Mouse (Mus musculus): ENCODE measurements around the gene Dhx29. TPM values are rescaled to one million over a fixed set of nuclear protein-coding genes. Genes with fewer than 3 reads are reported as not detected.
A peak's percentile ranks its signal among the peaks of the same experiment; 100 is the strongest.

The Dhx29 gene
- 24.9 and 25.0 TPM in 2 replicates for polyA plus RNA-seq (2015; fragmentation: Nextera tagmentation; extraction: Ambion mirVana)

DNA sequence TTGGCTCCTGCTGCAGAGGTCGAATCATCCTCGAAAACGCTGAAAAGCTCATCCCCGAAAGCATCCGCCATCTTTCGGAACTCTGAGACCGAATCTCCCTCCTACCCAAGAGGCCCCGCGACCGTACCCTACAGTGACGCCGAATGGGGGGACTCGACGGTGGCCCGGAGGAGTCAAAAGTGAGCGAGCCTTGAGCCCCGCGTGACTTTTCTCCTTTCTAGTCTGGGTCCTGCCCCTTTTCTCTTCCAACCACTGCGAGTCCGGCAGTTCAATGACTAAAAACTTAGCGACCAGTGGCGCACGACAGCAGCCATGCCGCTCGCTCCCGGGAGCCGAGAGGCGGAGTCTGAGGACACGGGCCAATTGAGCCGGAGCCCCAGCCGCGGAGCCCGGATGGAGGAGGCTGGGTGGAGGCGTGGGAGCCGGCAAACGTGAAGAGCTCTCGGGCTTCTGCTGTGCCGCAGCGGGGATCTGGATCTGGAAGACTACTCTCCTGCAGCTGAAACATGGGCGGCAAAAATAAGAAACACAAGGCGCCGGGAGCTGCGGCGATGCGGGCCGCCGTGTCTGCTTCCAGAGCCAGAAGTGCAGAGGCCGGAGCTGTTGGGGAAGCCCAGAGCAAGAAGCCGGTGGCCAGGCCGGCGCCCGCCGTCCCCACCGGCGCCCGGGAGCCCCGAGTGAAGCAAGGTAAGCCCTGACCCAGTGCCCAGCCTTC, at the start of gene Dhx29, which contains the start of gene Mtrex:
Gene Dhx29, plus strand, starts transcription at position 168 of the 715 bp plus-strand sequence.
Gene Mtrex, minus strand, starts transcription at position 112 of the 715 bp plus-strand sequence.
- H3K4me3 ChIP-seq = peak within 1 kb of the TSS; percentile 54
- ATAC-seq (ENCODE audit: insufficient number of reproducible peaks, low FRiP score, low TSS enrichment, low read depth) = peak; percentile 98
- no peaks in the 10 kb centered on the region for H3K27me3 ChIP-seq
- peak within 1 kb of the TSS; percentile 79 for H3K27ac ChIP-seq
- peak within 1 kb of the TSS; percentile 77 for H3K9ac ChIP-seq
- peaks cover 15% of the 10 kb centered on the region; the same call in 1 of the 2 replicates for H3K36me3 ChIP-seq
- WGBS = under 1% methylated on average over 57 of the region's 57 CpGs
- H3K4me1 ChIP-seq = peaks cover 24% of the 10 kb centered on the region
- no peaks in the 10 kb centered on the region for H3K9me3 ChIP-seq
- H3K4me2 ChIP-seq = peak within 1 kb of the TSS; percentile 62

DNA sequence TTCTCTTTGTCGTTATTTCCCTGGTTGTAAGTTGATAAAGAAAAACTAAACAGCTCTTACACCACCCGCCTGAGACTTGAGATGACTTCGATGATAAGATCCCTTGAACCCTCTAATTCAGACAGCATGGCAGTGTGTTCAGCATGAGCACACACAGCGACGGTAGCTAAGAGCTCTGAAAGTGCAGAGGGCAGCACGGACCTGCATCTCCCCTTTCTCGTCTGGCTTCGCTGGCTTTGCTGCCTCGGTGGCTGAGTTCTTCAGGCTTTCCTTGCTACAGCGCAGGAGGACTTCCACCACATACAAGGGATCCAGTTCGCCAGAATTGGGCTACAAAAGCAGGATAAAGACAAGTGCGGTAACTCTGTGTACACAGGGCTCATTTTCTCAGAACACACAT, 40.0 kb upstream of the Dhx29 start:
- WGBS = 93% methylated on average over 12 of the region's 12 CpGs
- H3K9ac ChIP-seq = no peak overlapping the region
- H3K4me1 ChIP-seq = no peaks in the 10 kb centered on the region
- ATAC-seq (ENCODE audit: insufficient number of reproducible peaks, low FRiP score, low TSS enrichment, low read depth) = no peak
- H3K36me3 ChIP-seq = peaks cover 78% of the 10 kb centered on the region
- no peak overlapping the region for H3K4me2 ChIP-seq
- H3K4me3 ChIP-seq = no peak overlapping the region
- H3K9me3 ChIP-seq = no peaks in the 10 kb centered on the region
- H3K27me3 ChIP-seq = no peaks in the 10 kb centered on the region
- H3K27ac ChIP-seq = no peak overlapping the region

- Histone ChIP-seq H3K4me2 (no peak overlapping the region), H3K9ac (no peak overlapping the region), H3K4me3 (no peak overlapping the region), H3K27me3 (no peaks in the 10 kb centered on the region), H3K27ac (no peak overlapping the region), H3K9me3 (no peaks in the 10 kb centered on the region), H3K4me1 (no peaks in the 10 kb centered on the region), H3K36me3 (peaks cover 64% of the 10 kb centered on the region)
- ATAC-seq (ENCODE audit: insufficient number of reproducible peaks, low FRiP score, low TSS enrichment, low read depth) = no peak
- WGBS = 72% methylated on average over 3 of the region's 3 CpGs
Measured at GRCm38 (mm10) chr13:112902176-112902575, 25.1 kb upstream of the Dhx29 start.

DNA sequence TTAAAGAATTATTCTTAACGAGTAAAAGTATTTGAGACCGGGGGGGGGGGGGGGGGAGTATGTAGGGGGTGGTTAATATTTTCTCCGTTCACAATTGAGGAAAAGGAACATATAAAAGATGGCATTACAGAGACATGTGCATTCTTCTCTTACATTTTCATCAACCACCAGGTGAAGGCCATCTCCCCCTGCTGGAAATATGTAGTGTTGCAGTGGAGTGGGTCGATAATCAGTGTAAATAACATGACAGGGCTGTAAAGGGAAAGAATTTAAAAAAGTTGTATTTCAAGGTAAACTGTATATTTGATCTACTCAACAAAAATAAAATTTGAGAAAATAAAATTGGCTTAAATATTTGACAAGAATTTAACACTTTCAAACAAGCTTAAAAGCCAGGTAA, 17.6 kb upstream of the Dhx29 start:
- no peaks in the 10 kb centered on the region for H3K27me3 ChIP-seq
- no peak overlapping the region for H3K4me2 ChIP-seq
- no peaks in the 10 kb centered on the region for H3K4me1 ChIP-seq
- no peak overlapping the region for H3K4me3 ChIP-seq
- H3K27ac ChIP-seq = no peak overlapping the region
- 66% methylated on average over 4 of the region's 4 CpGs for WGBS
- peaks cover 49% of the 10 kb centered on the region for H3K36me3 ChIP-seq
- no peak overlapping the region for H3K9ac ChIP-seq
- H3K9me3 ChIP-seq = no peaks in the 10 kb centered on the region
- ATAC-seq (ENCODE audit: insufficient number of reproducible peaks, low FRiP score, low TSS enrichment, low read depth) = no peak

GRCm38 (mm10) chr13:112910434-112910833, 16.8 kb upstream of the Dhx29 start:
- H3K4me3 ChIP-seq = no peak overlapping the region
- H3K9ac ChIP-seq = no peak overlapping the region
- H3K27ac ChIP-seq = no peak overlapping the region
- no peak overlapping the region for H3K4me2 ChIP-seq
- 81% methylated on average over 4 of the region's 4 CpGs for WGBS
- no peaks in the 10 kb centered on the region for H3K9me3 ChIP-seq
- H3K36me3 ChIP-seq = peaks cover 45% of the 10 kb centered on the region
- ATAC-seq (ENCODE audit: insufficient number of reproducible peaks, low FRiP score, low TSS enrichment, low read depth) = no peak
- H3K27me3 ChIP-seq = no peaks in the 10 kb centered on the region
- no peaks in the 10 kb centered on the region for H3K4me1 ChIP-seq

DNA sequence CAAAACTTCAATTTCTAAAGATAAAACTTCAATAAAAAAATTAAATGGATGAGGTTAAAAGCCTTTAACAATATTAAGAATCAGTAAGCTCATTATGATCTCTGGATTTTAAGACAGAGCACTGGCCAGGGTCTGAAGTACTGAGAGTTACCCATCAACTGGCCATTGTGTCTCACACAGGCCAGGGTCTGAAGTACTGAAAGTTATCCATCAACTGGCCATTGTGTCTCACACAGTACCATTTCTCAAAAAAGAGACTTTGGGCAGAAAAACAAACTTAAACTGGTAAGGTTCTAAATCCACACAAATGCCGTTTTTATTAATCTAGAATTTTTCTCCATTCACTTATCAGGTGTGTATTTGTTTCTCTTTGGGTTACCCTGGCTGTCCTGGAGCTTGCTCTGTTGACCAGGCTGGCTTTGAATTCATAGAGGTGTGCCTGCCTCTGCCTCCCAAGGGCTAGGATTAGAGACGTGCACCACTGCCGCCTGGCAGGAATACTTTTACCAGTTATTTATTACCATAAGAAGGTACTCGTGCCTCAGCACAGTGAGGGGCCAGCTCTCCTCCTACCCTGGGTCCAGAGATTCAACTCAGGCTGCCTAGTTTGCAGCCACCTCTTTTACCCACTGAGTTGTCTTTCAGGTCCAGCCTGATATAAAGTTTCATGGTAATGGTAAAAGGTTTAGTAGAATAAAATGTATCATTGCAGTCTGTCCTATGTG, 8.0 kb upstream of the Dhx29 start:
- Histone ChIP-seq H3K4me1 (0 out of 2 replicates have a peak, but pooled peaks cover under 1% of the 10 kb centered on the region), H3K9me3 (no peaks in the 10 kb centered on the region), H3K9ac (no peak overlapping the region), H3K4me2 (no peak overlapping the region), H3K27ac (no peak overlapping the region), H3K36me3 (peaks cover 27% of the 10 kb centered on the region), H3K4me3 (no peak overlapping the region), H3K27me3 (no peaks in the 10 kb centered on the region)
- no peak for ATAC-seq (ENCODE audit: insufficient number of reproducible peaks, low FRiP score, low TSS enrichment, low read depth)
- WGBS = 81% methylated on average over 4 of the region's 4 CpGs

DNA sequence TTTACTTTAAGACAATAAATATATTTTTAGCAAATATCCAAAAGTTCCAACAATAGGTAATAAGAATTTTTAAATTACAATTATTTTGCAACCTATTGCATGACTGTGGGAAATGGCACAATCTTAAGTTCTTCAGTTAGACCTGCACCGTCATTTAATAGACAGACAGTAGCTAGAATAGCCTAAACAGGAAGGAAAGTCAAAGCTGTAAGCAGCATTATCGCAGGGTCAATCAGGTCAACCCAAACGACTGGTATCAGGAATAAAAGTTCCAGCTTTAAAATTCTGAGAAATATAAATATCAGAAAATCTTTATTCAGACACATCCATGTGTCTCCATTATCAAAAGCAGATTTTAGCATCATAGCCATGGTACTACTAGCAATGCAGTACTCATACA, 6.3 kb upstream of the Dhx29 start:
- H3K27me3 ChIP-seq = no peaks in the 10 kb centered on the region
- ATAC-seq (ENCODE audit: insufficient number of reproducible peaks, low FRiP score, low TSS enrichment, low read depth) = no peak
- WGBS = 88% methylated on average over 3 of the region's 3 CpGs
- no peak overlapping the region for H3K4me3 ChIP-seq
- H3K27ac ChIP-seq = no peak overlapping the region
- H3K36me3 ChIP-seq = peaks cover 23% of the 10 kb centered on the region
- H3K9ac ChIP-seq = no peak overlapping the region
- H3K4me2 ChIP-seq = no peak overlapping the region
- H3K9me3 ChIP-seq = no peaks in the 10 kb centered on the region
- peaks cover 9% of the 10 kb centered on the region for H3K4me1 ChIP-seq

DNA sequence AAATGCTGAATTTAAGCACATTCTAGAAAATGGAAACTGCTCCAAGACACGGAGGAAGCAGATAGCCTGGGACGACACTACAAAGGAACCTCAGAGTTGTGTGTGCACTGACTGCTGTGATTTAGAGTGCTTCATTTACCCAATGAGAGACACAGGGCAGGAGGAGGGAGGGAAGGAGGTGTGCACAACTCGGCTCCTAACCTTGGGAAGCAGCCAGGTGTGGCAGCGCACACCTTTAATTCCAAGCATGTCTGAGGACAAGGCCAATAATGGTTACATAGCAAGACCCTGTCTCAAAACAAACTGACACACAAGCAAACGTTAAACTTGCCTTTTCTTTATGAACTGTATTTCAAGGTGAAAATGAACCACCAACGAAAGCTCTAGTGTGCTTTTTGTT, 2.0 kb upstream of the Dhx29 start:
- Histone ChIP-seq H3K27ac (no peak overlapping the region), H3K27me3 (no peaks in the 10 kb centered on the region), H3K9ac (no peak overlapping the region), H3K4me1 (peaks cover 24% of the 10 kb centered on the region), H3K4me2 (no peak overlapping the region), H3K9me3 (no peaks in the 10 kb centered on the region), H3K36me3 (peaks cover 3% of the 10 kb centered on the region; the same call in 1 of the 2 replicates), H3K4me3 (no peak overlapping the region)
- WGBS = 66% methylated on average over 6 of the region's 6 CpGs
- no peak for ATAC-seq (ENCODE audit: insufficient number of reproducible peaks, low FRiP score, low TSS enrichment, low read depth)

DNA sequence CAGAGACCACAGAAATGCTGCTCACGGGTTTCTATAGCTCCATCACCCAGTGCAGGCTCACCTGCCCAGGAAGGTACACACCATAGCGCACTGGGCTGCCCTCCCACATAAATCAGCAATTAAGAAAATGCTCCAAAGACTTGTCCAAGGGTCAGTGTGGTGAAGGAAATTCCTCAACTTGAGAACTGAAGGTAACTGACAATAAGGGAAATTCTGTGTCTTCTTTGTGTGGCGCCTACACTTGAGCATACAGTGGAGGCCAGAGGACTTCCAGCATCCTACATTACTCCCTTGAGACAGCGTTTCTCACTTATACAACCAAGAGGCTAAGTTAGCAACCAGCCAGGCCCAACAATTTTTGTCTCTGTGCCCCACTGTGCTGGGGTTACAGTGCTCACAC, 1.3 kb upstream of the Dhx29 start:
- Histone ChIP-seq H3K36me3 (peaks cover 10% of the 10 kb centered on the region; the same call in 1 of the 2 replicates), H3K9me3 (no peaks in the 10 kb centered on the region)
- ATAC-seq (ENCODE audit: insufficient number of reproducible peaks, low FRiP score, low TSS enrichment, low read depth) = no peak

DNA sequence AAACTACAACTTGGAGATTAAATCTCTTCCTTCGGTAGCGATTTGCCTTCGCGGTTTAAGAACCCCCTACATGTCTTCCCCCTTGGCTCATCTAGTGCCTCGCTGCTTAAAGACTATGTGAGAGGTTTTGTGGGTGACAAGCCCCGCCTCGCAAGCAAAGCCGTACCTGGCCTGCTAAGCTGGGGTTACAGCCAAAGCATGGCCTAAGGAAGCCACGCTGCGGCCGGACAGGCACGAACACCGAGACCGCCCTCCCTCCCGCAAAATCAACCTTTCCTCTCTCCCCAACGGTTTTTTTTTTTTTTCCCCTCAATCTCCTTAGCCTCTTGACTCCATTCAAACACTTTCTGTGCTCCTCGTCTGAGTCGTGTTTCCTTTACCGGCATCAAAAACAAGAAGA, 458 bp upstream of the Dhx29 start:
- under 1% methylated on average over 19 of the region's 19 CpGs for WGBS

More for the DNA sequence above, 1.3 kb upstream of the Dhx29 start:
- peaks cover 24% of the 10 kb centered on the region for H3K4me1 ChIP-seq
- H3K4me2 ChIP-seq = peak overlapping the region; percentile 52
- 73% methylated on average over 4 of the region's 4 CpGs for WGBS
- no peaks in the 10 kb centered on the region for H3K27me3 ChIP-seq
- H3K27ac ChIP-seq = no peak overlapping the region
- H3K4me3 ChIP-seq = peak overlapping the region; percentile 54
- no peak overlapping the region for H3K9ac ChIP-seq

DNA sequence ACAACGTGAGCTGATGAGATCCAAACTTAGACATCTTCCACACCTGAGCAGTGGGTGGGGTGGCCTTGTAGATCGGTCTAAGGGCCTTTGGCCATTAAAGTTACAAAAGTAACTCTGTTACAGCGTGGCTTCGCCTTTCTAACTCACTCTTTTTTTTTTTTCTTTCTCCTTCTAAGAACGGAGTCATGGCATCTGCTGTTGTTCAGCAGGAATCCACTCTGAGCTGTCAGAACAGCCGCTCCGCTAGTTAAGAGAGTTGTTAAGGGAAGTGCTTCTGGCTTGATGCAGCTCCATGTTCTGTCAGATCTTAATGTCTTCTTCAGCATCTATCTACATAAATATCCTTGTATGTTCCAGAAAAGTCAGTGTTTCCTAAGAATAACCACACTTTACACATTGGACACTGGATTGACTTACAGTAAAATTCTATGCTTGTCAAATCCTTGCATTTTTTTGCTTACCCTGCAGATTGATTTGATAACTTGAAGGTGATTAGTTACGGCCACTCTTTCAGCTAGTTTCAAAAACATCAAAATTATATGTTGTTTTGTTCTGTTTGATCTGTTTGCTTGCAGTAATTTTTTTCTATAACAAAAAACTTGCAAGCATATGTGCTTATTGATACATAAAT, 899 bp downstream of the Dhx29 start:
- WGBS = 6% methylated on average over 8 of the region's 8 CpGs
- H3K9me3 ChIP-seq = no peaks in the 10 kb centered on the region
- H3K9ac ChIP-seq = peak overlapping the region; percentile 62
- H3K4me1 ChIP-seq = peaks cover 24% of the 10 kb centered on the region
- peak overlapping the region; percentile 79 for H3K27ac ChIP-seq
- no peak for ATAC-seq (ENCODE audit: insufficient number of reproducible peaks, low FRiP score, low TSS enrichment, low read depth)
- H3K27me3 ChIP-seq = no peaks in the 10 kb centered on the region
- peak overlapping the region; percentile 62 for H3K4me2 ChIP-seq
- H3K36me3 ChIP-seq = peaks cover 22% of the 10 kb centered on the region
- peak overlapping the region; percentile 54 for H3K4me3 ChIP-seq

More for the DNA sequence above, 458 bp upstream of the Dhx29 start:
- H3K9ac ChIP-seq = peak overlapping the region; percentile 77
- H3K4me2 ChIP-seq = peak overlapping the region; percentile 52
- ATAC-seq (ENCODE audit: insufficient number of reproducible peaks, low FRiP score, low TSS enrichment, low read depth) = no peak
- peaks cover 24% of the 10 kb centered on the region for H3K4me1 ChIP-seq
- peaks cover 12% of the 10 kb centered on the region; the same call in 1 of the 2 replicates for H3K36me3 ChIP-seq
- H3K27ac ChIP-seq = peak overlapping the region; percentile 79
- no peaks in the 10 kb centered on the region for H3K27me3 ChIP-seq
- peak overlapping the region; percentile 54 for H3K4me3 ChIP-seq
- H3K9me3 ChIP-seq = no peaks in the 10 kb centered on the region

GRCm38 (mm10) chr13:112938130-112938529, 10.9 kb downstream of the Dhx29 start:
- Histone ChIP-seq H3K27me3 (no peaks in the 10 kb centered on the region), H3K9me3 (no peaks in the 10 kb centered on the region), H3K4me2 (no peak overlapping the region), H3K27ac (no peak overlapping the region), H3K4me1 (no peaks in the 10 kb centered on the region), H3K4me3 (no peak overlapping the region), H3K9ac (no peak overlapping the region), H3K36me3 (peaks cover 64% of the 10 kb centered on the region)
- WGBS = 89% methylated on average over 8 of the region's 8 CpGs
- no peak for ATAC-seq (ENCODE audit: insufficient number of reproducible peaks, low FRiP score, low TSS enrichment, low read depth)

Data from limb, embryonic 15.5 days (tissue).